Mouse (Mus musculus): ENCODE measurements around the gene Ttc7b. TPM values are rescaled to one million over a fixed set of nuclear protein-coding genes. Genes with fewer than 3 reads are reported as not detected.

Gene Ttc7b
- polyA plus RNA-seq, 1 experiment from 2014 or later, result 1.2 TPM

DNA sequence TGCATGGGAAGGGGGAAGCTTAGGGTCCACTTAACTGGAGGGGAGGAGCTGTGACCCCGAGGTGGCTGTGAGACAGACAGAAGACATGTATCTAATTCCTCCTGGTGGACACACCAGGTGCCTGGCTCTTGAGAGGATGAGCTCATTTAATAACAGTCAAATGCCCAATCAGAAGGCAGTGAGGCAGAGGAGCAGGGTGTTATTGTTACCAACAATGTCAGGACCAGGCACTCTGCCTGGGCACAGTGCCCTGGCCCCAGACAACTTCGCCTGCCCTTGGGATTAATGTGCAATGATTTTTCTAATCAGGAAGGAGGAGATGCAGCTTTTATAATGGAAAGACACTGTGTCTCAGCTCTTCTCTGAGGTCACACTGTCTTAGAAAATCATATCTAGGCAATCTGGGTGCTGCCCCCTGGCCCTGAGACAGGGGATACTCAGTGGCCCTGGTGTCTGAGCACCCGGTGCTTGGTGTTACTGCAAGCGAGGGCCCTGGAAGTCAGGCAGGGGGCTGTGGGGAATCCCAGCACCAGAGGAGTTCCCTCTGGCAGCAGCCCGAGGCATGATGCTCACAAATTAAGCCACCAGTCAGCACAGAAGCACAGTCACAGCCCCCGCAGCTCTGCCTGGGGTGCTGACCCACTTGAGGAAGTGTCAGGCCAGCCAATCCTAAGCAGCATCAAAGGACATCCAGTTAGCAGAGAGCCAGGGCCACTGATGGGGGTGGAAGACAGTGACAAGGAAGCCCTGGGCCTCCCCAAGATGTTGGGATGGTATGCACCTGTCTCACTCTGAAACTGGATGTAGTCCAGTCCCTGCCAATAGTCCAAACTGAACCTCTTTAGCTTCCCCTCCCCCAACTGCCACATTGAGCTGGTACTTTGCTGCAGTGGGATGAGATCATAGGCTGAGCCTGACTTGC is 209.9 kb downstream of the Ttc7b start:
- H3K4me2 ChIP-seq, result no peak overlapping the region
- no peak for DNase-seq
- H3K4me1 ChIP-seq (replicated peaks), result no peaks in the 10 kb centered on the region
- no peaks in the 10 kb centered on the region for H3K9me3 ChIP-seq (replicated peaks)
- H3K4me3 ChIP-seq (replicated peaks), result no peak overlapping the region
- 63% methylated on average over 6 of the region's 6 CpGs for WGBS (ENCODE audit: insufficient replicate concordance)
- no peaks in the 10 kb centered on the region for H3K36me3 ChIP-seq
- H3K9ac ChIP-seq, result no peak overlapping the region
- H3K27ac ChIP-seq, result no peak overlapping the region
- no peaks in the 10 kb centered on the region for H3K27me3 ChIP-seq
- no peak for ATAC-seq (ENCODE audit: low read depth)

DNA sequence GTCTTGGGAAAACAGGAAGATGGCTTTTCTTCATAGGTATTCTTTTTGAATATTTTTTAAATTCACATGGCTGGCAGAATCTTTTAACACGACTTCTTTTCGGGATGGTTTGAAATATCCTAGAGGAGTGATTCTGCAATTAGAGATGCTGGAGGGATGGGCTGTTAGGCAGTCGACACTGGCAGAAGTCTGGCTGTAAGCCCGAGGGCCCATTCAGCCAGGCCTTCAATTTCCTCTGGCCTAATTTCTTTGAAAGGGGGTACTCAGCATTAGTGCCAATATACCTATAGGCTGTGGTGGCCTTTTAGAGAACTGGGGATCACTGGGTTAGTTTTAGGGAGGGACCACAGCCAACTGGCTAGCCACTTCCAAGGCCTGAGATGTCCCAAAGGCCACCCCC is 211.4 kb downstream of the Ttc7b start:
- no peak overlapping the region for H3K4me2 ChIP-seq
- H3K4me3 ChIP-seq (replicated peaks), result no peak overlapping the region
- no peaks in the 10 kb centered on the region for H3K36me3 ChIP-seq
- no peaks in the 10 kb centered on the region for H3K27me3 ChIP-seq
- 63% methylated on average over 4 of the region's 4 CpGs for WGBS (ENCODE audit: insufficient replicate concordance)
- H3K4me1 ChIP-seq (replicated peaks), result no peaks in the 10 kb centered on the region
- DNase-seq, result no peak
- ATAC-seq (ENCODE audit: low read depth), result no peak
- H3K9me3 ChIP-seq (replicated peaks), result no peaks in the 10 kb centered on the region
- no peak overlapping the region for H3K27ac ChIP-seq
- H3K9ac ChIP-seq, result no peak overlapping the region

DNA sequence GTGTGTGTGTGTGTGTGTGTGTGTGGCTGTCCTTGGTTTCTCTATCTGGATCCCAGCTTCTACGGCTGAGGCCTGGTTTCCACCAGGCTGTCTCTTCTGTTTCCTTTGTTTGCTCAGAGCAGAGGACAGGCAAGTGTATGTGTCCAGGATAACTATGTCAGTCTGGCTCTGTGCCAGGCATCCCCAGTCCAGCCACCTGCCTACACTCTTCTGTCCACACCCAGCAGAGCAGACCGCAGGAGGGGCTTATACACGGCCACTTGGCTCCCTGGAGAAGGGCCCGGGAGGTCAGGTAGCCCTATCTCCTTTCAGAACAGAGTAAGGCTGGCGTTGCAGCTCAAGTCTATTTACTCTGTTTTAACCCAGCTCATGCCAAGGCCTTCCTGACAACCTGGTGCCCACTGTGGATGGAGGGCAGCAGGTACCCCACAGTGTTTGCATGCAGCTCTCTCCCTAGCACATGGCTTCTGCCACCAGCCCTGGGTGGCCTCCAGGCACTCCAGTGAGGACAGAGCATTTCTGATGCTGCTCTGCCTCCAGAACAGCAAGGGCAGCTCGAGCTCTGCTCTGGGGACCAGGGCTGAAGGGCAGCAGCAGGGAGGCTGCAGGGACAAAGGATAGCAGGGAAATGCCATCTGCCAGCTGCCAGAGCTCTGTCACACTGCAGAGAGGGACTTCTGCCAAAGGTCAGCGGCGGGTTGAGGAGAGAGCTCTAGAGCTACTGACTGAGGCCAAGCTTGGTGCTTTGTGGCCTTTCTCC is 212.9 kb downstream of the Ttc7b start:
- 54% methylated on average over 8 of the region's 8 CpGs for WGBS (ENCODE audit: insufficient replicate concordance)

DNA sequence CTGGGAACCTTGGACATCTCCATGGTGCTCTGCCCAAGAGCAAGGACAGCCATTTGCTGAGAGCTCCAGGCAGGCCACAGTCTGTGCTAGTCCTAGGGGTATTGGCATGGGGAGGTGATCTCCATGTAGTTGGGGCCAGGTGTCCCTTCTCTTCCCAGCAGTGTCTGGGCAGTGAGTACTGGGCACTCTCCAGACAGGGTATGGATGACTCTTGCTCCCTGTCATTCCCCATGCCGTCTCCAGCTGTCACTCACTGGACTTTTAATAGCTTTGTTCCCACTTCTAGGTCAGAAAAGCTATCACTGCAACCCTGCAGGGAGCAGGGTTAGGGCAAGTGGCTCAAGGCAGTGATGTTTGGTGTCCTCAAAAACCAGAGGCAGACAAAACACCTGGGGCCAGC is 214.3 kb downstream of the Ttc7b start:
- WGBS (ENCODE audit: insufficient replicate concordance), result 74% methylated on average over 1 of the region's 1 CpGs

More for the DNA sequence above, 212.9 kb downstream of the Ttc7b start:
- Histone ChIP-seq H3K36me3 (no peaks in the 10 kb centered on the region), H3K4me3 (replicated peaks) (no peak overlapping the region), H3K9ac (no peak overlapping the region), H3K27me3 (no peaks in the 10 kb centered on the region), H3K4me2 (no peak overlapping the region), H3K9me3 (replicated peaks) (no peaks in the 10 kb centered on the region), H3K27ac (no peak overlapping the region), H3K4me1 (replicated peaks) (no peaks in the 10 kb centered on the region)
- DNase-seq (no peak), ATAC-seq (ENCODE audit: low read depth) (no peak)

DNA sequence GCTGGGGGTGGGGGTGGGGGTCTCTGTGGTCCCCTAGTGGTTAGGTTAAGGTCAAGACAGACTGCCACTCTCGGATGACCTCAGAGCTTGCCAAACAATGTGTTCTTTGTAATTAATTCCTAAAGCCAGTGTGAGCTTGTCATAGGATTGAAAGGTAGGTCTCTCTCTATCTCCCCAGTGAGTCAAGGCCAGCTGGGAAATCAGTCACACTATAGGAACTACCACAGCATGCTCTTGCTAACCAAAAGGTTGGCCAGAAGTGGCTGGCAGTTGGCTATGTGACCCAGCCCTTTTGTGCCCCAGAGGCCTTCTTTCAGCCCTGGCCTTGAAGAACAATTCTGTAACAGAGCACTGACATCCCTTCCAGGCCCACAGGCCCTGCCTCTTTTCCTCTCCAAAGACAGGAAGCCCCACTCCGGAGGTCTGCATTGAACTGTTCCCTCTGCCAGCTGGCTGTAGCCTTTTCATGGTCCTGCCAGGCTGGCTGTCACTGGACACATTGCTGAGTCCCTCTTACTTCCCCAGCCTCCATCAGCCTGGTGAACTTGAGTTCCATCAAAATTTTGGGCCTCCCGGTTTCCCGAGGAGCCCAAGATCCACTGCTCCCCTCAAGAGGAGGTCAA is 215.5 kb downstream of the Ttc7b start:
- Histone ChIP-seq H3K9ac (no peak overlapping the region), H3K9me3 (replicated peaks) (no peaks in the 10 kb centered on the region), H3K4me1 (replicated peaks) (no peaks in the 10 kb centered on the region), H3K4me3 (replicated peaks) (no peak overlapping the region), H3K27ac (no peak overlapping the region), H3K36me3 (no peaks in the 10 kb centered on the region), H3K4me2 (no peak overlapping the region), H3K27me3 (no peaks in the 10 kb centered on the region)
- ATAC-seq (ENCODE audit: low read depth) (no peak), DNase-seq (no peak)
- WGBS (ENCODE audit: insufficient replicate concordance), result 62% methylated on average over 4 of the region's 4 CpGs

More for the DNA sequence above, 214.3 kb downstream of the Ttc7b start:
- Histone ChIP-seq H3K9ac (no peak overlapping the region), H3K4me1 (replicated peaks) (no peaks in the 10 kb centered on the region), H3K27me3 (no peaks in the 10 kb centered on the region), H3K9me3 (replicated peaks) (no peaks in the 10 kb centered on the region), H3K4me2 (no peak overlapping the region), H3K4me3 (replicated peaks) (no peak overlapping the region), H3K27ac (no peak overlapping the region), H3K36me3 (no peaks in the 10 kb centered on the region)
- DNase-seq, result no peak
- ATAC-seq (ENCODE audit: low read depth), result no peak

DNA sequence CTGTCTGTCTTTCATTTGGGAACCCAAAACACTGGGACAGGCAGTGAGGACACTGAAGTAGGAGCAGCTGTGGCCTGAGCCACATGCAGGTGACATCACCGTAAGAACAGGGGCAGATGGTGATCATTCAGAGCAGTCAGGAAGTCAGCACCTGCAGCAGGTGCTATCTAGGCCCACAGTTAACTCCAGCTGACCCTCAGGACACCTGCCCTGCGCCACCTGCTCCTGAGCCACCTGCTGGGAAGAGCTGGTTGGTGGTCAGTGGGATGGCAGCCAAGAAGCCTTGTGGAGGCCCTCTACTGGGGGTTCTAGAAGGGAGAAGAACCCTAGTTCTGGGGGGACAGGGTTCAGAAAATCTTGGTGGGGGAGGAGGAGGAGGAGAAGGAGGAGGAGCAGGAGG is 216.3 kb downstream of the Ttc7b start:
- WGBS (ENCODE audit: insufficient replicate concordance), result 65% methylated on average over 2 of the region's 2 CpGs
- no peak overlapping the region for H3K9ac ChIP-seq
- no peaks in the 10 kb centered on the region for H3K4me1 ChIP-seq (replicated peaks)
- DNase-seq, result no peak
- ATAC-seq (ENCODE audit: low read depth), result no peak
- H3K4me3 ChIP-seq (replicated peaks), result no peak overlapping the region
- no peaks in the 10 kb centered on the region for H3K36me3 ChIP-seq
- no peaks in the 10 kb centered on the region for H3K9me3 ChIP-seq (replicated peaks)
- no peak overlapping the region for H3K27ac ChIP-seq
- H3K27me3 ChIP-seq, result no peaks in the 10 kb centered on the region
- H3K4me2 ChIP-seq, result no peak overlapping the region

DNA sequence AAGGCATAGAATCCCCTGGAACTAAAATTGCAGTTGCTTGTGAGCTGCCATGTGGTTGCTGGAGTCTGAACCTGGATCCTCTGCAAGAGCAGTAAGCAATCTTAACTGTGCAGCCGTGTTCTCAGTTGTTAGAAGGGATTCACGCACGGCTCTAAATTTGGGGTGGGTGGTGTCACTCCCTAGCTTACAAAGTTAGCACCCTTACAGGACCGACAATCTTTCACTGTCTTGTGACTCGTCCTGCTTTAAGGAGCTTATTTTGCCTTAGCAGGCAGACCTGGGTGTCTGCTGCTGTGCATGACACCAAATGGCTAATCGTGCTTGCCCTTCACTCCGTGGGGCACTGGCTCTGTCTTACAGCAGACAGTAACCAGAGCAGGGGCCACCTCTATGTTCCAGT is 217.5 kb downstream of the Ttc7b start:
- no peak overlapping the region for H3K9ac ChIP-seq
- no peak overlapping the region for H3K4me3 ChIP-seq (replicated peaks)
- no peak overlapping the region for H3K4me2 ChIP-seq
- no peak for ATAC-seq (ENCODE audit: low read depth)
- no peaks in the 10 kb centered on the region for H3K36me3 ChIP-seq
- no peak for DNase-seq
- no peaks in the 10 kb centered on the region for H3K4me1 ChIP-seq (replicated peaks)
- H3K27me3 ChIP-seq, result no peaks in the 10 kb centered on the region
- no peak overlapping the region for H3K27ac ChIP-seq
- WGBS (ENCODE audit: insufficient replicate concordance), result 74% methylated on average over 7 of the region's 7 CpGs
- H3K9me3 ChIP-seq (replicated peaks), result no peaks in the 10 kb centered on the region

DNA sequence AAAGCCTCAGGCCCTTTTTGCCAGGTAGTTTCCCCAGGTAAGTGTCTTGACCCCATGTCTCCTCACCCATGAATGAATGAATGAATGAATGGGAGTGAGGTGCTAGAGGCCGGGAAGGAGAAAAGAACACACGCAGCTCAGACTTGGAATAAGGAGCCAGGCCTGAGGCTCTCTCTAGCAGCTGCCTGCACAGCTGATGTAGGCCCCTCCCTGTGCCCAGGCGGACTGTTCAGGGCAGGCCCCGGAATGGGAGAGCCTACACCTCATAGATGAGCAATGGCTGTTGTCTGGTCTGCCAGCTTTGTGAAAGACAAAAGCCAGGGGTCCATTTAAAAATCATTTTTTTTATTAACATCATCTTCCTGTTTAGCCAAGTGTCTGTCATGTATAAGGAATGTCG is 220.2 kb downstream of the Ttc7b start:
- Histone ChIP-seq H3K27me3 (no peaks in the 10 kb centered on the region), H3K4me2 (no peak overlapping the region), H3K9me3 (replicated peaks) (no peaks in the 10 kb centered on the region), H3K36me3 (no peaks in the 10 kb centered on the region), H3K27ac (no peak overlapping the region), H3K4me1 (replicated peaks) (no peaks in the 10 kb centered on the region), H3K9ac (no peak overlapping the region), H3K4me3 (replicated peaks) (no peak overlapping the region)
- DNase-seq, result no peak
- no peak for ATAC-seq (ENCODE audit: low read depth)
- WGBS (ENCODE audit: insufficient replicate concordance), result 75% methylated on average over 5 of the region's 5 CpGs

DNA sequence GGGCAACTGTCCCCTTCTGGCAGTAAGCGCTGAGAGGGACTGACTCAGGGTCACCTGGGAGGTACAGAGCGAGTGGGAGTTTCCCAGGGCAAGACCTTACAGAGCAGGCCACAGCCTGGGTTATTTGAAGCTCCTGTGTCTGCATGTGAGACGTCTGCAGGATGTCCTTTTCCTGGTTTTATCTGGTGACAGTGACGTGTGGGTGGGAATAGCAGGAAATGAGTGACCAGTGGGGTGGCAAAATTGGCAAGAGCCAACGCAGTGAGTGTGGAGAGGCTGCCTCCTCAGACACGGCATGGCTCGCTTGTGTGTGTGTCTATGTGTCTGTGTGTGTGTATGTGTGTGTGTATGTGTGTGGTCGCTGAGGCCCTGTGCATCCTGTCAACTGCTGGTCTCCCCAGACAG is 221.3 kb downstream of the Ttc7b start:
- WGBS (ENCODE audit: insufficient replicate concordance), result 55% methylated on average over 8 of the region's 8 CpGs
- no peak overlapping the region for H3K9ac ChIP-seq
- no peaks in the 10 kb centered on the region for H3K36me3 ChIP-seq
- no peaks in the 10 kb centered on the region for H3K4me1 ChIP-seq (replicated peaks)
- DNase-seq, result no peak
- H3K9me3 ChIP-seq (replicated peaks), result no peaks in the 10 kb centered on the region
- ATAC-seq (ENCODE audit: low read depth), result 0 out of 2 replicates have a peak, but pooled peaks have one; percentile 30
- no peak overlapping the region for H3K4me2 ChIP-seq
- H3K27me3 ChIP-seq, result no peaks in the 10 kb centered on the region
- H3K4me3 ChIP-seq (replicated peaks), result no peak overlapping the region
- no peak overlapping the region for H3K27ac ChIP-seq

DNA sequence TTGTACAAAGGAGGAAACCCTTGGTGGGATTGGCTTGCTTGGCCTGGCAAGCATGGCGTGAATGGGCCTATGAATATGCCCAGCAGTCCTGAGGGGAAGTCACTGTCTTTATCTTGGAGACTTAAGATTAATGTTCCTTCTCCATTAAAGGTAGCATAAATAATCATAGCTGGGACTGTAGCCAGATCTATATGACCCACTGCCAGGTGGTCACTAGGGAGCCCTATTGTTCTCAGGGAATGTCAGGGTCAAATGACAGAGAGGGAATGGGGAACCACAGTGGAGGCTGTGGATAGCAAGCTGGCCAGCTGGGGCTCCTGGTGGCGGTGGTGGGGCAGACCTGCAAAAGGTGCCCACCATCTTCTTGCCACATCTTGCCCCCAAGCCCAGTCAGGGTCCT is 221.8 kb downstream of the Ttc7b start:
- ATAC-seq (ENCODE audit: low read depth), result no peak
- H3K4me2 ChIP-seq, result no peak overlapping the region
- no peaks in the 10 kb centered on the region for H3K27me3 ChIP-seq
- no peak for DNase-seq
- H3K4me3 ChIP-seq (replicated peaks), result no peak overlapping the region
- H3K4me1 ChIP-seq (replicated peaks), result no peaks in the 10 kb centered on the region
- 72% methylated on average over 2 of the region's 2 CpGs for WGBS (ENCODE audit: insufficient replicate concordance)
- no peaks in the 10 kb centered on the region for H3K9me3 ChIP-seq (replicated peaks)
- H3K27ac ChIP-seq, result no peak overlapping the region
- no peaks in the 10 kb centered on the region for H3K36me3 ChIP-seq
- no peak overlapping the region for H3K9ac ChIP-seq

DNA sequence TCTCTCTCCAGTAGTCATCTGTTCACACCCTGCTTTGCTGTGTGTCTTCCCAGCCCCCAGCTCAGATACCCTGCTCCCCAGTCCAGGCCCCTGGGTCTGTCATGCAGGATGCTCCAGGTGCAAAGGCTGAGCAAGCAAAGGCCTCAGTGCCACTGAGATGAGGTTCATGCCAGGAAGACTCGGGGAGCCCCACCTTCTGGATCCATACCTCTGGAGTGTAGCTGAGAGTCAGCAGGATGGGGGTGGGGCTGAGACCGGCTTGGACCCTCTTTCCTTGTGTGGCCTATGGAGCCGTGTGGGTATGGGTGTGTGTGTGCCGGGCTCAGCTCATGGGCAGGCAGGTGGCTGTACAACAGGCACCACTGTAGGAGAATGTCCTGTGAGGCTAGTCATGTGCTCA is 222.7 kb downstream of the Ttc7b start:
- no peak overlapping the region for H3K4me2 ChIP-seq
- H3K27me3 ChIP-seq, result no peaks in the 10 kb centered on the region
- no peak overlapping the region for H3K27ac ChIP-seq
- DNase-seq (no peak), ATAC-seq (ENCODE audit: low read depth) (no peak)
- no peak overlapping the region for H3K4me3 ChIP-seq (replicated peaks)
- no peaks in the 10 kb centered on the region for H3K9me3 ChIP-seq (replicated peaks)
- 59% methylated on average over 4 of the region's 4 CpGs for WGBS (ENCODE audit: insufficient replicate concordance)
- no peaks in the 10 kb centered on the region for H3K4me1 ChIP-seq (replicated peaks)
- H3K9ac ChIP-seq, result no peak overlapping the region
- no peaks in the 10 kb centered on the region for H3K36me3 ChIP-seq
